Mouse (Mus musculus): Measurements from ENCODE around the gene Slc25a42. TPM values are rescaled to one million over a fixed set of nuclear protein-coding genes. Genes with fewer than 3 reads are reported as not detected.

Slc25a42 gene
- polyA plus RNA-seq, 1 experiment: 2.9 TPM

DNA sequence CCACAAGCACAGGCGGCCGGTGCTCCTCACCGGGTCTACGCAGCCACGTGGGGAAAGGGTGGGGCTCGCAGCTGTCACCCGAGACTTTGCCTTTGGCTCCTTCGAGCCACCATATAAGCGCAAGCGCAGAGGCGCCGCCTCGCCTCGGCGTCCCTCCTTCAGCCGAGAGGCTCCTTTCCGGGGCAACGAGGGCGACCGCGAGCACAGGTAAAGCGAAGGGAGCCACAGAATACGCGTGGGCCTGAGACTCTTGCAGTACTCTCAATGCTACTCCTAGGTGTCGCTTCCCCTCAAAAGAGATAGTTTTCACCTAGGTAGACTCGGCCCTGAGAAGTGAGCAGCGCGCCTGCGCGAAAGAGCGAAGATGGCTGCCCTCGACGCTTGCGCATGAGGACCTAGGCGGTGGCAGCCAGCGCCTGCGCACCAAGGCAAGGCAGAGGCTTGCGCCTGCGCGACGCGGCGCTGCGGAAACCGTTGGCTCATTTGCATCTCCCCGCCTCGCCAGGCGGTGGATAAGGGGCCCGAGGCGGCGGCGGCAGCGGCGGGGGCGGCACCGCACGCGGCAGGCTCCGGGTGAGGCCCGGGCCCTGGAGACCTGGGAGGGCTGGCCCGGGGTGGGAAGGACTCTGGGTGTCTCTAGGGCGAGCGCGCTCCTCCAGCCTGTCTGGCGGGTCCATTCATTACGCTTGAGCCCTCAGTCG, 22.1 kb upstream of the Slc25a42 start, which contains the start of the genes Sugp2 and Armc6:
Gene Sugp2, plus strand, starts transcription at position 147 of the 701 bp plus-strand sequence.
Gene Armc6, minus strand, starts transcription at position 387 of the 701 bp plus-strand sequence.
- no peak for TF ChIP-seq POLR2A (IDR thresholded peaks at IDR 0.05; ENCODE audit: borderline replicate concordance, low read depth, low read length)
- TF ChIP-seq CTCF (IDR thresholded peaks at IDR 0.05; ENCODE audit: low read depth, low read length): no peak
- Histone ChIP-seq H3K27ac (ENCODE audit: insufficient read depth, low read depth, low read length) (peak within 1 kb of the TSS; percentile 74), H3K4me1 (ENCODE audit: control insufficient read depth, insufficient read depth, low read length) (peaks cover 8% of the 10 kb centered on the region), H3K4me3 (ENCODE audit: insufficient read depth, low read length) (peak within 1 kb of the TSS; percentile 63)

DNA sequence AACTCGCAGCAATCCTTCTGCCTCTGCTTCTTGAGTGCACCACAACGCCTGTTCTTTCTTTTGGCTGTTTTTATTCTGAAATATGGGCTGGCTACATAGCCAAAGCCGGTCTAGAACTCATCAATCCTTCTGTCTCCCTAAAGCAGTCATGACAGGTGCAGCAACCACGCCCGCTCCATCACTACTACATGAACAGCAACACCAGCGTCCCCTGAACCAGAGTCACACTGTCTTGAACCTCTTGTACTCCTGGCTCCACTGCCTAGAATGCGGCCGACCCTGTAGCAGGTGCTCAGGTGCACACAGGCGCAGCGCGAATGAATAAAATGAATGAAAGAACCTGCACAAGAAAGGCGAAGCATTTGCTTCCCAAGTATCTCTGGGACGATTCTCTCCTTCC, 21.5 kb upstream of the Slc25a42 start:
- H3K27ac ChIP-seq (ENCODE audit: insufficient read depth, low read depth, low read length): no peak overlapping the region
- H3K4me1 ChIP-seq (ENCODE audit: control insufficient read depth, insufficient read depth, low read length): peaks cover 8% of the 10 kb centered on the region

GRCm38 (mm10) chr8:70230837-70231236, 18.7 kb upstream of the Slc25a42 start:
- H3K4me3 ChIP-seq (ENCODE audit: insufficient read depth, low read length): no peak overlapping the region
- peaks cover 5% of the 10 kb centered on the region for H3K4me1 ChIP-seq (ENCODE audit: control insufficient read depth, insufficient read depth, low read length)
- no peak for TF ChIP-seq CTCF (IDR thresholded peaks at IDR 0.05; ENCODE audit: low read depth, low read length)
- TF ChIP-seq POLR2A (IDR thresholded peaks at IDR 0.05; ENCODE audit: borderline replicate concordance, low read depth, low read length): no peak
- H3K27ac ChIP-seq (ENCODE audit: insufficient read depth, low read depth, low read length): no peak overlapping the region

More for the DNA sequence above, 21.5 kb upstream of the Slc25a42 start:
- peak overlapping the region; percentile 63 for H3K4me3 ChIP-seq (ENCODE audit: insufficient read depth, low read length)
- no peak for TF ChIP-seq CTCF (IDR thresholded peaks at IDR 0.05; ENCODE audit: low read depth, low read length)

DNA sequence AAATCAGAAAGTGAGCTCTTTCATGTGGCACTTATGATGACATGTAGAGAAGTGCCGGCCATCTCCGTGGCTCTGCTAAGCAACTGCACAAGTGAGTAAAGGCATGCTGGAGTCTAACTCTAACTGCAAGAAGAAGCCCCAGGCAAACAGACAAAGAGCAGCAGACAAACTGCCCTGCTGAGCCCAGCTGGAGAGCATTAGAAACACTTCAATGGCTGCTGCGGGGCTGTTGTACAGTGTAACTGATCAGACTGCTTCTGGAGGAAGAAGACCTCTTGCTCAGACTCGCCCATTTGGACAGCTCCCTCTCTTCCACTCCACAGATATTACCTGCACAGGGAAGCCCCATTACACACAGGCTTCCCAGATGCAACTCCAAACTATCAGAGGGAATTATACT, 15.9 kb upstream of the Slc25a42 start:
- Histone ChIP-seq H3K4me3 (ENCODE audit: insufficient read depth, low read length) (no peak overlapping the region), H3K27ac (ENCODE audit: insufficient read depth, low read depth, low read length) (no peak overlapping the region), H3K4me1 (ENCODE audit: control insufficient read depth, insufficient read depth, low read length) (no peaks in the 10 kb centered on the region)
- TF ChIP-seq POLR2A (IDR thresholded peaks at IDR 0.05; ENCODE audit: borderline replicate concordance, low read depth, low read length) (no peak), CTCF (IDR thresholded peaks at IDR 0.05; ENCODE audit: low read depth, low read length) (no peak)

GRCm38 (mm10) chr8:70223341-70223740, 11.2 kb upstream of the Slc25a42 start:
- Histone ChIP-seq H3K4me1 (ENCODE audit: control insufficient read depth, insufficient read depth, low read length) (no peaks in the 10 kb centered on the region), H3K4me3 (ENCODE audit: insufficient read depth, low read length) (no peak overlapping the region), H3K27ac (ENCODE audit: insufficient read depth, low read depth, low read length) (no peak overlapping the region)
- TF ChIP-seq CTCF (IDR thresholded peaks at IDR 0.05; ENCODE audit: low read depth, low read length) (peak; percentile 57), POLR2A (IDR thresholded peaks at IDR 0.05; ENCODE audit: borderline replicate concordance, low read depth, low read length) (no peak)

DNA sequence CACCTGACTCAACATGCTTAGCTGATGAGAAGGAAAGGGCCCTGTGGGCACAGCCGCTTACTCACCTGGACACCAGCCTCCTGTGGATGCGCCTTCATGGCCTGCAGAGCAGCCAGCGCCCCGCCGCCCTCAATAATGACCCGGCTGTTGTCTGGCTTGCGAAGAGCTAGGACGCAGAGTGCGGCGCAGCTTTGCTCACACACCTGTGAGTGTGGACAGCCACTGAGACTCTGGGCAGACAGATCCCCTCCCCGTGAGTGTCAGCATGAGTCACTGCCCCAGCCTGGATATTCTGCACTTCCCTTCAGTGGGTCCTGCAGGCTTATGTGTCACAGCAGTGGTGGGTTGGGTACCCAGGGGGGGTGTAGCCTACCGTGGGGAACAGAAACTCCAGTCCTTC, 9.9 kb upstream of the Slc25a42 start:
- Histone ChIP-seq H3K27ac (ENCODE audit: insufficient read depth, low read depth, low read length) (no peak overlapping the region), H3K4me3 (ENCODE audit: insufficient read depth, low read length) (no peak overlapping the region), H3K4me1 (ENCODE audit: control insufficient read depth, insufficient read depth, low read length) (no peaks in the 10 kb centered on the region)
- TF ChIP-seq POLR2A (IDR thresholded peaks at IDR 0.05; ENCODE audit: borderline replicate concordance, low read depth, low read length) (no peak), CTCF (IDR thresholded peaks at IDR 0.05; ENCODE audit: low read depth, low read length) (no peak)

- Histone ChIP-seq H3K4me3 (ENCODE audit: insufficient read depth, low read length) (no peak overlapping the region), H3K4me1 (ENCODE audit: control insufficient read depth, insufficient read depth, low read length) (no peaks in the 10 kb centered on the region), H3K27ac (ENCODE audit: insufficient read depth, low read depth, low read length) (no peak overlapping the region)
- TF ChIP-seq POLR2A (IDR thresholded peaks at IDR 0.05; ENCODE audit: borderline replicate concordance, low read depth, low read length) (no peak), CTCF (IDR thresholded peaks at IDR 0.05; ENCODE audit: low read depth, low read length) (no peak)
These were observed 8.8 kb upstream of the Slc25a42 start for GRCm38 (mm10) chr8:70220911-70221310.

DNA sequence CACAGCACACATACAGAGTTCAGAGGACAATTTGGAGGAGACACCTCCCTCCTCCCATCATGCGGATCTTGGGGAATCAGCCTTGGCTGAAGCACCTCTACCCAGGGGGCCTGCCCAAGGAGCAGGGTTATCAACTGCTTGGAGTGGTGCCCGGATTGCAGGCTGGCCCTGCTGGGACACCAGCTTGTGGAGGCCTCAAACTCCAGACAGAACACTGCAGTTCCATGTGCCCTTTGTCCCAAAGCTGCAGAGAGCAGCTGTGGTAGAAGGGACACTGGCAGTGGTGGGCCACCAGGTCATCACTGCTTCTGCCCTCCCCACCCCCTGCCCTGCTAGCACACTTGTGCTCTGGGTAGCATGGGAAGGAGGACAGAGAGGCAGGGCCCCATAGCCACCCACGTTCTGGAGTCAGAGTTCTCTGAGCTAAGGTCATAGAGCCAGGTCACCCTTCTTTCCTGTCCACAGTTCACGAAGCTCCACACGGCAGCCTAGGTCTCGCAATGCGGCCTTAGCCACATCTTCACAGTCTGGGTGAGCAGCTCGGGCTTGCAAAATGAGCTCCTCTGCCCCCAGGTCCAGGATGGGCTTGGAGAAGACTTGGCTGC, 8.2 kb upstream of the Slc25a42 start:
- no peak for TF ChIP-seq POLR2A (IDR thresholded peaks at IDR 0.05; ENCODE audit: borderline replicate concordance, low read depth, low read length)
- TF ChIP-seq CTCF (IDR thresholded peaks at IDR 0.05; ENCODE audit: low read depth, low read length): no peak
- Histone ChIP-seq H3K27ac (ENCODE audit: insufficient read depth, low read depth, low read length) (no peak overlapping the region), H3K4me3 (ENCODE audit: insufficient read depth, low read length) (no peak overlapping the region), H3K4me1 (ENCODE audit: control insufficient read depth, insufficient read depth, low read length) (no peaks in the 10 kb centered on the region)

DNA sequence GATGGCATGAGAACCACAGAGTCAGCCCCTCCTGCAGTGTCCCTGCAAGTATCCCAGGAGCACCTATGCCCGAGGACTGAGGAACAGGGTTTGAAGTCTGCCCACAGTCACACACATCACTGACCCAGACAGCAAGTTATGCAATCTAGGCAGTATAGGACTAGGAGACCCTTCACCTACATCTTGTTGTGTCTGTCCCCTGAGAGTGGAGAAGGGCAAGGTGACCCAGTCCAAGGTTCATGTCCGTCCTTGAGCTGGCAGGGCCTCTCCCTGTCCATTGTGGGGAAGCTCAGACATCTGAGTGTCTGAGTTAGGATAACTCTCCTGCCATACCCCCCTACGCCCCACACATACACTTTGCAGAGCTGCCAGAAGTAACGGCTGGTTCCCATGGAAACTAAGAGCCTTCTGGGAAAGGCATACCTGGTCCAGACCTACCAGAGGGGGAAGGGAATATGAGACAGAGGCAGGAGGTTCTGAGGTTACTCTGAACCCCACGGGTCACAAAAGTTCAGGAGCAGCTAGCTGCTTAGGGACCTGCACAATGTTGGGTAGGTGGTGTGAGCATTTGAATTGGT, 7.1 kb upstream of the Slc25a42 start:
- TF ChIP-seq CTCF (IDR thresholded peaks at IDR 0.05; ENCODE audit: low read depth, low read length) (no peak), POLR2A (IDR thresholded peaks at IDR 0.05; ENCODE audit: borderline replicate concordance, low read depth, low read length) (no peak)
- no peak overlapping the region for H3K27ac ChIP-seq (ENCODE audit: insufficient read depth, low read depth, low read length)
- no peaks in the 10 kb centered on the region for H3K4me1 ChIP-seq (ENCODE audit: control insufficient read depth, insufficient read depth, low read length)
- no peak overlapping the region for H3K4me3 ChIP-seq (ENCODE audit: insufficient read depth, low read length)

- peaks cover 5% of the 10 kb centered on the region for H3K4me1 ChIP-seq (ENCODE audit: control insufficient read depth, insufficient read depth, low read length)
- H3K27ac ChIP-seq (ENCODE audit: insufficient read depth, low read depth, low read length): no peak overlapping the region
- TF ChIP-seq POLR2A (IDR thresholded peaks at IDR 0.05; ENCODE audit: borderline replicate concordance, low read depth, low read length) (no peak), CTCF (IDR thresholded peaks at IDR 0.05; ENCODE audit: low read depth, low read length) (no peak)
- H3K4me3 ChIP-seq (ENCODE audit: insufficient read depth, low read length): no peak overlapping the region
These were observed 5.3 kb upstream of the Slc25a42 start for GRCm38 (mm10) chr8:70217441-70217840.
